Mouse (Mus musculus): ENCODE results near the gene Plppr2. TPM values are rescaled to one million over a fixed set of nuclear protein-coding genes. Genes with fewer than 3 reads are reported as not detected.

Gene Plppr2
- total RNA-seq, 2 experiments from 2014 or later: 0.50 to 0.81 TPM

DNA sequence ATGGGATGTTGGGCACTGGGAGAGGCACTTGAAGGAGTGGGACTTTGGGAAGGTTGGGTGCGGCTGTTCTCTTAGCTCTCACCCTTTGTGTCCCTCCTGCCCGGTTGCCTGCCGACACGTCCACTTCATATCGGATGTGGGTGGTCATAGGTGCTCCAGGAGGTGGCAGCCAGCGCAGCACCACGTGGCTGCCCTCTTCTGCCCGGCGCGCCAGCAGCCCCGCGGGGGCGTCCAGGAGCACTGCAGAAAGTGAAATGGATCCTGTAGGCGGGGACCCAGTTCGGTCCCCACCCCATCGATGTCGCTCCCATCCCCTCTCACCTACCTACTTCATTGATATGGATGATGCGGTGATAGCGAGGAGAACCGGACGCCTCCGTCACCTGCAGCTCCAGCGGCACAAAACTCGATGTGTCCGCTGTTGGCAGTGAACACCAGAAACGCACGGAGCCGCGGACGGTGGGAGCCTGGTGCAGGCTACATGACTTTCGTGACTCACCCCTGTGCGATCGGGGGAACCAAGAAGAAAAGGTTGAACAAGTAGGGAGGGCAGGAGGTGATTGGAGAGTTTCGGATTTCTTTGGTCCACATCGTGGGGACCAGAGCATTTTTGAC, 24.6 kb downstream of the Plppr2 start:
- no peak for DNase-seq (ENCODE audit: low spot score)

GRCm38 (mm10) chr9:21962010-21962409, 25.2 kb downstream of the Plppr2 start:
- no peak for DNase-seq (ENCODE audit: low spot score)

- DNase-seq (ENCODE audit: low spot score): peak; percentile 15
Observed at GRCm38 (mm10) chr9:21962416-21963059, 25.7 kb downstream of the Plppr2 start.

DNA sequence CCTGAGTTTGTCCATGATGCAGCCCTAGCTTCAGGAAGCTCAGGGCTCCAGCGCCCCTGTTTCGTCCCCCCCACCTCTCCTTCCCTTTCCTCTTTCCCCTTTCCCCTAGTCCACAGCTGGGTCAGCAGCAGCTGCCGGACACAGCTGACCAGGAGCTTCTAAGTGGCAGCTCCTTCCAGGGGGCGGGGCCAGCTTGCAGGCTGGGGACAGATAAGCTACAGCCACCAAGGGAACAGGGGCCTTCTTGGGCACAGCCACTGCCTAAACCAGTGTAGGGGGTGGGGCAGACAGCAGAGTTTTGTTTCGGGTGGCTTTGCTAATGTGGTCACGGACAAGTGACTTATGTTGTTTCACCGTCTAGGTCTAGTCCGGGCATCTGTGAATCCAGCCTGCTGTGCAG, 26.6 kb downstream of the Plppr2 start, which contains the start of gene Epor:
Gene Epor (minus strand): TSS at position 90 of the 400 bp plus-strand sequence.
- peak; percentile 16 for DNase-seq (ENCODE audit: low spot score)

- no peak for DNase-seq (ENCODE audit: low spot score)
Observed at GRCm38 (mm10) chr9:21968883-21969282, 32.0 kb downstream of the Plppr2 start.

DNA sequence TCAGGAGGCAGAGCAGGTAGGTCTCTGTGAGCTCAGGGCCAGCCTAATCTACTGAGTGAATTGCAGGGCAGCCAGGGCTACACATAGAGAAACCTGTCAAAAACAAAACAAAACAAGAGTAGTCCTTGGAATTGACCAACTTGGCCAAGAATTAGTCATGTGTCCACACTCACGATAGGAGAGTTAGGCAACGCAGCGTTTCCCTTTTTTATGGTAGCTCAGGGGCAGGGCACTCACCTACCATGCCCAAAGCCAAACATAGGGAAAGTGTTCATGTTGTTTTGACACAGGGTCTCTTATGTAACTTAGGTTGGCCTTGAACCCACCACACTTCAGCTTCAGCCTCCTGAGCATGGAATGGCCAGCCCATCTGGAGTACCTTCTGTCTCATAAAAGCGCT, 32.5 kb downstream of the Plppr2 start:
- DNase-seq (ENCODE audit: low spot score): no peak

DNA sequence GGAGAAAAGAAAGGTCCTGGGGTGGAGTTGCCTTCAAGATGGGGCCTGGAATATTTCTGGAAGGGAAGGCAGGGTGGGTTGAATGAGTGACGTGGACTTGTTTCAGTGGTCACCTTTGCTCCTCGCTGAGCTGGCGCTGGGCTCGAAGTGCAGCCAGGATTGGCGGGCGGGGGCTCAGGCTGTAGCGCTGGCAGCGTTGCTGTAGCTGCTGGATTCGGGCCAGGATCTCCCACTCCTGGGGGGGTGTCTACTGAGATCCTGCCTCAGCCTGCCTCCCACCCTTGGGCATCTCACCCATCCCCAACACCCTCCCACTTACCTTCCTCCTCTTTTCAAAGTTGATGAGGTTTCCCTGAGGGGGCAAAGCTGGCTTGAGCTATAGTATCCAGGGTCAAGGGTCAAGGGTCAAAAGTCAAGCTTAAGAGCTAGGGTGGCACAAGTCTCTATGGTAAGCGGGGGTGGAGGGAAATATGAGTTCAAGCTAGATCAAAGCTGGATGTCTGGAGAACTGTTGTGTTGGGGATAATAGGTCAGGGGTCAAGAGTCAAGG, 39.9 kb downstream of the Plppr2 start:
- DNase-seq (ENCODE audit: low spot score): no peak

- no peak for DNase-seq (ENCODE audit: low spot score)
Observed at GRCm38 (mm10) chr9:21977331-21977730, 40.5 kb downstream of the Plppr2 start.

- DNase-seq (ENCODE audit: low spot score): no peak
Observed at GRCm38 (mm10) chr9:21977972-21978371, 41.1 kb downstream of the Plppr2 start.

DNA sequence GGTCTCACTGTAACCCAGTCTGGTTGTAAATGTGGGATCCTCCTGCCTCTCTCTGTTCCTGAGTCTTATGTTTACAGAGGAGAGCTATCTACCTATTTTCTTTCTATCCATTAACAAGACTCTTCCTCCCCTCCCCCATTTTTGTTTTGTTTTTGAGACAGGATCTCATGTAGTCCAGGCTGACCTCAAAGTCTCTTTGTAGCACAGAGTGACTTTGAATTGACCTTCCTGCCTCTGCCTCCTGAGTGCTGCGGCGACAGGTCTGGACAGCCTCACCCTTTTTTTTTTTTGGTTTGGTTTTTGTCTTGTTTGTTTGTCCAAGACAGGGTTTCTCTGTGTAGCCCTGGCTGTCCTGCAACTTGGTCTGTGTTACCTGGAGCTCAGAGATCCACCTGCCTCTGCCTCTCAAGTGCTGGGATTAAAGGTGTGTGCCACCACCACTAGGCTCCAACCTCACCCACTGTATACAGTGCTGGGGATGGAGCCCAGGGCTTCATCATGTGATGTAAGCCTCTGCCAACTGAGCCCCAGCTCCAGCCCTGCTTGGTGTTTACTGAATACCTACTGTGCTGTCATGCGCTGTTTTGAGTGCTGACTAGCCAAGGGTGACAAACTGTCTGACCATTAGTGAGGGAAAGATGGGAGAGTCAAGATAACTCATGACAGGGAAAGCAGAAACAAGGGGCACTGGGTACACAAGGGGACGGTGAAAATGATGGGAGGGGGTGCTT, 41.7 kb downstream of the Plppr2 start:
- no peak for DNase-seq (ENCODE audit: low spot score)

- no peak for DNase-seq (ENCODE audit: low spot score)
Observed at GRCm38 (mm10) chr9:21983911-21984310, 47.1 kb downstream of the Plppr2 start.

- no peak for DNase-seq (ENCODE audit: low spot score)
Observed at GRCm38 (mm10) chr9:21987592-21988342, 50.9 kb downstream of the Plppr2 start.

- no peak for DNase-seq (ENCODE audit: low spot score)
Observed at GRCm38 (mm10) chr9:21988421-21989101, 51.7 kb downstream of the Plppr2 start.

- peak; percentile 39 for DNase-seq (ENCODE audit: low spot score)
Observed at GRCm38 (mm10) chr9:21989230-21990110, 52.6 kb downstream of the Plppr2 start, which contains the start of gene Rgl3. Gene Rgl3, minus strand, starts transcription at chr9:21989446.

- no peak for DNase-seq (ENCODE audit: low spot score)
Observed at GRCm38 (mm10) chr9:21992227-21992626, 55.4 kb downstream of the Plppr2 start.

- DNase-seq (ENCODE audit: low spot score): no peak
Observed at GRCm38 (mm10) chr9:21996178-21996867, 59.5 kb downstream of the Plppr2 start.

Measured in gastrocnemius, adult 18-20 months (tissue).